Mouse (Mus musculus) testis, adult 10 weeks (tissue): Measurements from ENCODE around the gene Nrip3. TPM values are rescaled to one million over a fixed set of nuclear protein-coding genes. Genes with fewer than 3 reads are reported as not detected.

Experiments used
- polyA plus RNA-seq: library from polyadenylated mRNA; stranded (reverse); fragments of 350-450 nt; fragmentation: Illumina TruSeq; extraction: RNeasy Lipid Tissue Mini Kit (QIAGEN cat#74804); gene quantifications from one replicate; pipeline ENCODE4 v1.2.3, GENCODE M21; 2014; ENCODE audit warnings: low read depth, low replicate concordance

Gene Nrip3
- polyA plus RNA-seq = 5.7 TPM

GRCm38 (mm10) chr7:109781470-109782203 is at the start of gene Nrip3:
TSS of gene Nrip3 (minus strand) at chr7:109782025.

GRCm38 (mm10) chr7:109752008-109752925 is 29.6 kb downstream of the Nrip3 start, which contains the start of gene Tmem9b:
TSS of gene Tmem9b (minus strand) at chr7:109752875.

GRCm38 (mm10) chr7:109731626-109732025 is 50.2 kb downstream of the Nrip3 start, which contains the start of gene Ascl3:
TSS of gene Ascl3 (minus strand) at chr7:109731726.

GRCm38 (mm10) chr7:109723697-109724096 is 58.1 kb downstream of the Nrip3 start, which contains the start of gene BC051019:
TSS of gene BC051019 (minus strand) at chr7:109723850.

Other genes starting within 250 kb of the Nrip3 start
- gene St5, start 78.4 kb downstream of the Nrip3 start, polyA plus RNA-seq = 23.1 TPM
- gene Akip1, start 78.3 kb downstream of the Nrip3 start, polyA plus RNA-seq = 33.1 TPM
- not detected for gene BC051019, start 58.2 kb downstream of the Nrip3 start, polyA plus RNA-seq
- gene Ascl3, start 50.3 kb downstream of the Nrip3 start, polyA plus RNA-seq = not detected
- gene Tmem9b, start 29.1 kb downstream of the Nrip3 start, polyA plus RNA-seq = 42.8 TPM
- 8.0 TPM for gene Scube2, start 83.7 kb upstream of the Nrip3 start, polyA plus RNA-seq
- 39.2 TPM for gene Dennd5a, start 178.4 kb upstream of the Nrip3 start, polyA plus RNA-seq
- 156 TPM for gene Tmem41b, start 204.9 kb upstream of the Nrip3 start, polyA plus RNA-seq
- 66.8 TPM for gene Ipo7, start 236.2 kb upstream of the Nrip3 start, polyA plus RNA-seq